Mouse (Mus musculus) embryo, embryonic 11.5 days (tissue): ENCODE data around the gene Ubc.
"Not testable (repeated sequence)": the region's sequence is repeated elsewhere in the genome, so short reads cannot be mapped to it uniquely, and the experiment has no call there.

ENCODE experiments used
- DNase-seq: peaks from one replicate; pipeline ENCODE4 v3.0.0-alpha.2; 2012; ENCODE audit warnings: low read depth, low spot score

The Ubc gene

DNA sequence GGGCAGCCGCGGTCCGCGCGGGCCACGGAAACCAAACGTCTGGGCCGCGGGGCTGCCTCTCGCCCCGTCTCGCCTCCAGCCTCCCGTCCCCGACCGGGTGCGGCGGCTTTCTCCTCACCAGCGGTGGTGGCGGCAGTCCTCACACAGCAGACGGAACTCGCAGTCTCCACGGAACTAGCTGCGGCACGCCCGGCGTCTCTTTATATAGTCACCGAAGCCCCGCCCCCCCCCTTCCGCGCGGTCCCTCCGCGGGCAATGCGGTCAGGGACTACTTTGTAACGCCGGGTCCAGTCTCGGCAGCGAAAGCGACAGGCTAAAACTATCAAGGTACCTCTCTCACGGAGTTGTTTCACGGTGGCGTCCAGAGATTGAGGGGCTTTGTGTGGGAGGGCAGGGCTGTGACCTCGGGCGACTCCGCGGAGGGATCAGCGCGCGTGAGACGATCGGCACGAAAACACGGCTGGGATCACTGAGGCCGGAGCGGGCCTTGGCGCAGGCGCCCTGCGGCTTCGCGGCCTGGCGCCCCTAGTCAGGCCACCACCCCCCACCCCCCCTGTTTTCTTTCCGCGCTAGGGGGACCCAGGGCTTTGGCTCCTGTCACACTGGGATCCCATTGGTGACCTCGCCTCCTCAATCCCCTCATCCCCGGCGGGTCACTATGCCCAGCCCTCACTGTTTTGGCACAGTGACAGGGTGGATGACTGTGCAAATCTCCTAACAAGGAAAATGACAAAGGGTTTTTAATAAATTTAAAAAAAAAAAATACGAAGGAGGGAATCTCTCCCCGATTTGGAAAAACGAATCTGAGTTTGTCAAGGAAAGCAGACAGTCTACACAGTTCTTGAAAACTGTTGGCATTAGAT, at the start of gene Ubc:
TSS of gene Ubc (minus strand) at position 624 of the 863 bp plus-strand sequence.
- no peak for DNase-seq

DNA sequence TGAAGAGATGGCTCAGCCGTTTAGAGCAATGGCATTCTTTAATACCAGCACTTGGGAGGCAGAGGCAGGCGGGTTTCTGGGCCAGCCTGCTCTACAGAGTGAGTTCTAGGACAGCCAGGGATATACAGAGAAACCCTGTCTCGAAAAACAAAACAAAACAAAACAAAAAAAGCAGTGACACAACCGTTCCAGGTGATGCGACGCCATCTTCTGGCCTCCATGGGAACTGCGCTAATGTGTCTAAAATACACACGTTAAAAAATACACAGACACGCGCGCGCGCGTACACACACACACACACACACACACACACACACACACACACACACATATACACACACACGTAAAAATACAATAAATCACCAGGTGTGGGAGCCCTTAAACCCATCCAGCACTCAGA, 44.3 kb upstream of the Ubc start:
- DNase-seq = not testable (repeated sequence)

DNA sequence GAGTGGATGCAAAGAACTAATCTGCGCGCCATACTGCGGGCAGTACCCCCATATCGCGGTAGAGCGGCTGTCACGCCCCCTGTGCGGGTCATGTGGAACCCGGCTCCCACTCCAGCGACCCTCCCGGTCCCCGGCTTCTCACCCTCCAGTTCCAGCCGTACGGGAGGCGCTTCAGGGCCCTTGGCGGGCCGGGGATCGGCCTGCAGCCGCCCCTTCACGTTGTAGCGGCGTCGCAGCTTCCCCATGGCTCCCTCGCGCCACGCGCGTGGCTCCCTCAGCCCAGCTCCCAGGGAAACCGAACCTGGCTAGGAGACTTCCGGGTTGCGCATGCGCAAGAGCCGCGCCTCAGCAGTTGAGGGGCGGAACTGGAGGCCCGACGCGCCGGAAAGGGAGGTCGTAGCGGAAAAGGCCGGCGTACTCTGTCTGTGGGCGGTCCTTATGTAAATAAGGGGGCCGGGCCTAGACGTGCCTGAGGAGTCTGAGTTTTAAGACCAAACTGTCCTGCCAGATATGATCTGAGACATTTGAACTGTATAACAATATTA, 43.9 kb upstream of the Ubc start, which contains the start of gene Dhx37:
TSS of gene Dhx37 (minus strand) at position 329 of the 545 bp plus-strand sequence.
- DNase-seq = peak; percentile 90

DNA sequence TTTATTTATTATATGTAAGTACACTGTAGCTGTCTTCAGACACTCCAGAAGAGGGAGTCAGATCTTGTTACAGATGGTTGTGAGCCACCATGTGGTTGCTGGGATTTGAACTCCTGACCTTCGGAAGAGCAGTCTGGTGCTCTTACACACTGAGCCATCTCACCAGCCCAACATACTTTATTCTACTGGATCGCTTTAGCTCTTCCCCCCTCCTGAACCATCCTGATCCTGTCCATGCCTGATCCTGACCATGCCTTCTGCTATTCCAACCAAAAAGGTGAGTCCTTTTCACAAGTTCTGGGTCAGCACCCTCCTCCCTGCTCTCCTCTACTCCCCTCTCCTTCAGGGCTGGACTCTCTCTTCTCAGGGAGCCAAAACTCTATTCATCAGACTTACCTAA, 42.3 kb upstream of the Ubc start:
- DNase-seq = not testable (repeated sequence)

DNA sequence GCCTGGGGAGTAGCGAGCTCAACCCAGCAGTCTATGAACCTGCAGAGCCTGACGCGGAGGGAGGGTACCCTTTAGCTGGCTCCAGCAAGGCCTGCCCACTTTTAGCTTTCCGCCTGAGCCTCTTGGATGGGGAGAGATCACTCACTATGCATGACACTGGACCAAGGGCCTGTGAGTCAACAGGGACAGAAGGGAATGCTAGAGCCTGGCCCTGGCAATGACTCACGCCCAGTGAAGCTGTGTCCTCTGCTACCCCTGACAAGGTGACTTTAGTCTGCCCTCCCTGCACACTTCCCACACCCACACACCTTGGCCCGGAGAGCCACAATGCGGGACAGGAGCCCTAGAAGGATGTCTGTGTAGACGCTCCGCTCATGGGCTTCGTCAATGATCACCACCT, 36.3 kb upstream of the Ubc start:
- no peak for DNase-seq

DNA sequence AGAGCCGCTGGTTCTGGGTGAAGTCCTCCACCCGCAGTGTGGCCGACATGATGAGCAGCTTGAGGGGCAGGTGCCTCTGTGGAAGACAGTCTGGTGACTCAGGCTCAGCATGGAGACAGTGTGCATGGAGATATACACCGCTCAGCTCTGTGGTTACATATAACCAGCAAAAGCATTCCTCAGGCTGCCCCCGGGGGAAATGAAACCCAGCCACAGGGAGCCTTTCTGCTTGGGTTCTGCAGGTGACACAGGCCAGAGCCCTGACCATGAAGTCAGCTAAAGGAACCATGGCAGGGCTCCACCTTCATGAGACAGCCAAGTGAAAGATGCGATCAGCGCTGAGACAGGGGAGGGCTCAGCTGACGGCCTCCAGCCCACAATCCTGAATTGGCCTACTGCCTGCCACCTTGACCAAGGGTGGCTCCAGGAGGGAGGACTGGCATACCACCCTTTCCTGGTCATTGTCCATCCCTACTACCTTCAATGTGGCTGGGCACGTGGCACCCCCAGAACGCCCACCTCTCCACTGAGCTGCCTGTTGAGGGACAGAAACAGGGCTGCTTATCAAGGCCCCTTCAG, 35.8 kb upstream of the Ubc start:
- no peak for DNase-seq

DNA sequence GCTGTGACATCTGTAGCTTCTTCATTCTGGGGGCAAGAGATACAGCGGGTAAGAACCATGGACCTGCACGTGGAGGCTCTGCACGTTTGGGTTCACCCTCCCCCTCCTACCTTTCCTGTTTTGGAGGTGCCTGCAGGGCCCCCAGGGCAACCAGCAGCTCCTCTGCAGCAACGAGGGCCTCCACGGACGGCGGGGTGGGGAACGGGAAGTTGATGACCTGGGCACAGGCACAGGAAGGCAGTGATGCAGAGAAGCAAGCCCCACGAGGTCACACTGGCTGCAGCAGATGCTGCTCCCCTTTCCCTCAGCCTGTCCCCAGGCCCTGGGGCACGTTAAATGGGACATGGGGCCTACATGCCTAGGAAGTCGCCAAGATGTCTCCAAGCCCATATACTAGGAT, 29.1 kb upstream of the Ubc start:
- DNase-seq = no peak

DNA sequence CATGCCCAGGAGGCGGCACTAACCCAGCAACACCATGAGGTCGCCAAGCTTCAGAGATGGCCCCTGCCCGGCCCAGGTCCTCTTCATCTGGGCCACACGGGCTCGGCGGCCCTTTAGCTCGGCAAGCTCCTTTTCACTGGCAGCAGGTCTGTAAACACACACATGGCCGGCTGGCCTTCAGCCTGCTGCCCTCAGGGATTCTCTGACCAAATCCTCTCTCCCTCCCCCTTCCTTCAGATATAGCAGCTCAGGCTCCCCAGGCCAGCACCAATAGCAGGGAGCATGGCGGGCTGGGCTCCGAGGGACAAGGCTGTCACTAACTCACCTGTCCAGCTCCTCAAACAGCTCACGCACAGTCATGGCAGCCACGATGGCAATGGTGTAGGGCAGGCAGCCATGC, 28.6 kb upstream of the Ubc start:
- DNase-seq = no peak

DNA sequence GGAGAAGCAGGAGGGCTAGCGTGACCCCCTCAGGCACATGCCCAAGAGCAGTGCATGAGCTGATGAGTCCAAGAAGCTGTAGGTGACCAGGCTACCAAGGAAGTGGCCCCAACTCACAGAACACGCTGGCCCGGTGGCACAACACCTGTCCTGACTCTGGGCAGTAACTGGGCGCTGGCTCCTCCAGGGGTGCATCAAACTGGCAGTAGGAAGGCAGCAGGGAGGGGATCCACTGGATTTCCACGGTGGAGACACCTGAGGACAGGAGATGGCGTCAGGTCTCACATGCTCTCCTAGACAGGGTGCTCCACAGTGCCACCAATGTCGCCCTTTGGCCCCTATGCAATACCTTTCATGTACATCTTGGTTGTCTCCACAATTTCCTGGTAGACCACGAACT, 26.2 kb upstream of the Ubc start:
- DNase-seq = no peak

DNA sequence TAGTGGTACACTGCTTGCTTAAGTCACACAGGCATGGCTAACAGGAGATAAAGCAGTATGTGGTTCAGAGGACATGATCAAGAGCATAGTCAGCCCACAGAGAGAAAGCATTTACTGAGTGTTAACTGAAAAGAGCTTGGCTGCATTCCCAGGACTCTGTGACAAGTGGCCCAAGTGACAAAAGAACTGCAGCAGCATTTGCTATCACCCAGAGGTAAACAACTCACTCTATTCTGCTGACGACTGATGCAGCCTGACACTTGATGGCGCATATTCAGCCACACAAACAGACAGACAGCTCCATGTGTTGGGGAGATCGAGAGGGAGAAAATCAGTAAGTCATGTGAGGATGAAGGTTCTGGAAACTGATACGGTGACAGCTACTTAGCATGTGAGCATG, 23.8 kb upstream of the Ubc start:
- no peak for DNase-seq

DNA sequence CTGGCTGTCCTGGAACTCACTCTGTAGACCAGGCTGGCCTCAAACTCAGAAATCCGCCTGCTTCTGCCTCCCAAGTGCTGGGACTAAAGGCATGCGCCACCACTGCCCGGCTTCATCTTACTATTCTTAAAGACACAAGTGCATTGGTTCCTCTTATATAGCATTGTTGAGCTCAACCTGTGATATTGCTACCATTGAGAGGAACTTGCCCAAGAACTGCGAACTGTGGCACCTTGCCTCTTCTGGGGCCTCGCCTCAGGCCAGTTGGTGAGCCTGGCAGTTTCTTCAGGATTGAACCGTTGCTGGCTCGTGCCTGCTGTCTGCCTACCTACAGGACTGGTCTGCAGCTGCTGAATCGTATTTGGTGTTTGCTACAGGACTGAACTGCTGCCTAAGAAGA, 22.5 kb upstream of the Ubc start:
- not testable (repeated sequence) for DNase-seq

DNA sequence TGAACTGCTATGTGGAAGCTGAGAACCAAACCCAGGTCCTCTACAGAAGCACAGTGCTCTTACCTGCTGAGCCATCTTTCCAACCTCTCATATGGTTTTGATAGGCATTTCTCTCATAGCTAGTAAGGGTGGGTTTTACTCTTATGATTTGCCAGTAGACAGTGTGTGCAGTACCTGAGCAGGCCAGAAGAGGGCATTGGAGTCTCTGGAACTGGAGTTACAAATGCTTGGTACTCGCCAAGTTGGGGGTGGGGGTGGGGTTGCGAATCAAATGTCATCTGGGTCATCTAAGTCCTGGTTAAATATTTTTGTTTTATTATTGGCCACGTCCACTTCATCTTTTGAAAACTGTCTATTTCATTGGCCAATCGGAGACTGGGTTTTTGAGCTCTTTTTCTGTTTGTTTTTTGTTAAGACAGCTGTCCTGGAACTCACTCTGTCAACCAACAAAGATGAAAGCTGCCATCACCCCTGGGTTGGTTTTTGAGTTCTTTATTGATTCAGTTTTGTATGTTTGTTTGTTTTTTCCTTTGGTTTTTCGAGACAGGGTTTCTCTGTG, 22.0 kb upstream of the Ubc start:
- DNase-seq = no peak

DNA sequence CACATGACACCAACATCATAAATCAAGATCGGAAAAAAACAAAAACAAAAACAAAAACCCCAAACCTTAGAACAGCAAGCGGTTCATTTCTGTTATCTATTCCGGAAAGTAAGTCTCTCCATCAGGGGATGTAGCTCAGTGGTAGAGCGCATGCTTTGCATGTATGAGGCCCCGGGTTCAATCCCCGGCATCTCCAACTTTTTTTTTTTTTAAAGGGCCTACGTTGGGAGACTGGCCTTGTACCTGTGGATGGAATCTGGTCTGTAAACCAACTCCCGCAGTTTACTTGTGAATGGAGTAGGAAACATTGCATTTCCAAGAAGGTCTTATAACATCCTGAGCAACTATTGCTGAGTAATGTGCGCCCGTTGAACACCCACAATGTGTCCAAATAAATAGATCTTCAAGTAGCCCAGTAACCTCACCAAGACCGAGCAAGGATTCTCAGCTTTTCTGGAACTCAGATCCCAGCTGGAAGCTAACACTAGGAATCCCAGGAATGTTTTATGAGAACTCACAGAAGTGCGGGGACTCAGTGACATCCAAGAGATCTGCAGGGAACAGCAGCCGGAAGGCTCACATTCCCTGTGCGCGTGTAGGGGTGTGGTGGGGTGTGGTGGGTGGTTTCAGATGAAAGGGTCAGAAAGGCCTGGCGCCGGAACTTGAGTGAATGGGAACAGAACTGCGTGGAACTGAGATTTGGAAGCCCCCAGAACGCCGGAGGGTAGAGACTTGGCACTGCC, 19.5 kb upstream of the Ubc start:
- no peak for DNase-seq

DNA sequence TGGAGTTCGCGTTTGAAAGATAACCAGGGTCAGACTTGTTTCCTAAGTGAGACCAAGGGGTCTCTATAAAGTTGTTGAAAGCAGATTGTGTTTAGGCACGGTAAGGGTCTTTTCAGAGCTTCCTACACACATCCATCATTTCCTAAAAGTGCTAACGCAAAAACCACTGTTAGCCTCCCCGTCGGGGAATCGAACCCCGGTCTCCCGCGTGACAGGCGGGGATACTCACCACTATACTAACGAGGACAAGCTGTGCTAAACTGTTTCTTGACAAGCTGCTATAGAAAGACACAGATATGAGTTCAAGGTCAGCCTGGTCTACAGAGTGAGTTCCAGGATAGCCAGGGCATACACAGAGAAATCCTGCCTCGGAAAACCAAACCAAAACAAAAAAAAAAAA, 18.8 kb upstream of the Ubc start:
- DNase-seq = peak; percentile 80

DNA sequence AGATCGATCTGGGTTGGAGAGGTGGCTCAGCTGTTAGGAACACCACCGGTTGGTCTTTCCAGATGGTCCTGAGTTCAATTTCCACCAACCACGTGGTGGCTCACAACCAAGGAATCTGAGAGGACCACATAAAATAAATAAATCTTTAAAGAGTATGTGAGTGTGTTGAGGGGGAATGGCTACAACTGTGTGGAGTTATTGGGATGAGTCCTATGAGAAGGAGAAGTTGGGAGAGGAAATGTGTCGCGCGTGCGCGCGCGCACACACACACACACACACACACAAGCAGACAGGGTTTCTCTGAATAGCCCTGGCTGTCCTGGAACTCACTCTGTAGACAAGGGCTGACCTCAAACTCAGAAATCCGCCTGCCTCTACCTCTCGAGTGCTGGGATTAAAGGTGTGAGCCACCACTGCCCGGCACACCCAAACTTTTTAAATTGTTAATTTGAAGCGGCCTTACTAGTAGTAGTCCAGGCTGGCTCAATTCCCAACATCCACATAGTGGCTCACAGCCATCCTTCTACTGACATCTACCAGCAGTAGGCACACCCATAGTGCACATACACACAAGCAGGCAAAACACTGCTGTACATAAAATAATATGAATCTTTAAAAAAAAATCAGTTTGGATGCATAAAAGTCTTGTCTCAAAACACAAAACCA, 18.0 kb upstream of the Ubc start:
- DNase-seq = no peak

DNA sequence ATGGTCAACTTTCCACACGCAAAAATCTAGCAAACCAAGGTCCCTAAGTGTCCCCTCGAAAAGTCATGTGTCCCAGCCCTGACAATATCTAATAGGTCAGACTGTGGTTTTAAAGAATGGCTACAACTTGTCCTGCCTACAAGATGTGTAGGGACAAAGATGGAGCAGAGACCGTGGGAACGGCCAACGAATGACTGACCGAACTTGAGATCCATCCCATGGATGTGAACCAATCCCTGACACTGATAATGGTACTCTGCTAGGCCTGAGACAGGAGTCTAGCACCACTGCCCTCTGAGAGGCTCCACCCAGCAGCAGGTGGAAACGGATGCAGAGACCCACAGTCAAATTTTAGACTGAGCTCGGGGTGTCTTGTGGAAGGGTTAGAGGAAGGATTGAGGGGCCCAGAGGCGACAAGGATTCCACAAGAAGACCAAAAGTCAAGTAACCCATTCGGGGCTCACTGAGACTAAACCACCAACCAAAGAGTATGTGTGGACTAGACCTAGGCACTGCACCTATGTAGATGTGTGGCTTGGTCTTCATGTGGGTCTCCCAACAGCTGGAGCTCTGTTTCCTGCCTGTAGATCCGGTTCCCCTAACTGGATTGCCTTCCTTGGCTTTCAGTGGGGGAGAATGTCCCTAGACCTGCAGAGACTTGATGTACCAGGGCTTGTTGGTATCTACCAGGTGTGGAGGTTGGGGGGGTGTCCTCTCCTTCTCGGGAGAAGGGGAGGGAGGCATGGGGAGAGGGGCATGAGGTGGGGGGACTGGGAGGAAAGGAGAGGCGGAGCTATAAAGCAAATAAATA, 17.2 kb upstream of the Ubc start:
- DNase-seq = no peak

DNA sequence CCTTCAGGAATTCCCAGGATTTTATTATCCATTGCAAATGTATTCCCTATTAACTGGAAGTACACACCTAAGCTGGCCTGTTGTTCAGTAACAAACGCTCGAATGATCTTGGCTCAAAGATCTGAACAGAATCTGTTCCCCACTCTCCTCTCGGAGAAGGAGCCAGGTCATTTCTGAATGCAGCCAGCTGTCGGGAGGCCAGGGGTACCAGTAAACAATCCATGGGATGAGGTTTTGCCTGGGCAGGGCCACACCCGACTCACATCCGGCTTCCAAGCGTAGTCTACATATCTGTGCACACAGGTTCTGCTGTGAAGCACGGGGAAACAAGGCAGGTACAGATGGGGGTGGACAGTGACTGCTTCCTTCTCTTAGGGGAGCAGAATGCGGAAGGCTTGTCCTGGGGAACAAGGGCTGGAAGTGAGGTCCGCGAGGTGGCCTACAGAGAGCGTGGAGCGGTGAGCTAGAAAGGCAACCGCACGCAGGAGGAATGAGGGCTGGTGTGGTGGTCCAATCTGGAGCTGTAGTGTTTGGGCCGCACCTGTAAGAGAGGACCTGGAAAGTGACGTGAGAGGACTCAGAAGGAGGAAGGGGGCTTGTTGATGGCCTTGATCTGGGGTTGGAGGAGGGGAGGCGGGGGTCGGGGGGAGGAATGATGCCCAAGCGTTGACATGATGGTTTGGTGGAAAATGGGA, 16.5 kb upstream of the Ubc start:
- DNase-seq = no peak

DNA sequence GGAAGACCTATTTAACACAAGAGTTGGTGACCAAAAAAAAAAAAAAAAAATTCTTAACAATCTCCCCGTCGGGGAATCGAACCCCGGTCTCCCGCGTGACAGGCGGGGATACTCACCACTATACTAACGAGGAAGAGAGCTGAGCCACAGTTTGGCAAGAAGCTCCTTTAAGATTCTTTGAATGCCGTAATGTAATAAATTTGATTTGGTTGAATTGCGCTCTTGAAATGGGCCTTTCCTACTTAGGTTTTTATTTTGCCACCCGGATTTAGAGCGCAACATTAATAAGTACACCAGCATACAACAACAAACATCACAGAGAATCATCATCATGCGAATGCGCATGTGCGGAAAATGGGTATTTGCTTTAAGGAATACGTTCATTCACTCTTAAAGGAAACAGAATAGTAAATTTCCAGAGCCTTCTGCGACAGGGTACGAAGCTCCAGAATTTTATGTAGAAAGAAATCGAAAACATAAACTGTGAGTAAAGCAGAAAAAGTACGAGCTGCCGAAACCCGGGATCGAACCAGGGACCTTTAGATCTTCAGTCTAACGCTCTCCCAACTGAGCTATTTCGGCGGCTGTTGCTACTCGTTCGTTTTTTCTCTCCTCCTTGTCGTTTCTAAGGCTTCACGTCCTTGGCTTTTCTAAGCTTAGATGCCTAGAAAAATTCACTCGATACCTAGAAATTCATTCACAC, 15.7 kb upstream of the Ubc start:
- DNase-seq = peak; percentile 85

DNA sequence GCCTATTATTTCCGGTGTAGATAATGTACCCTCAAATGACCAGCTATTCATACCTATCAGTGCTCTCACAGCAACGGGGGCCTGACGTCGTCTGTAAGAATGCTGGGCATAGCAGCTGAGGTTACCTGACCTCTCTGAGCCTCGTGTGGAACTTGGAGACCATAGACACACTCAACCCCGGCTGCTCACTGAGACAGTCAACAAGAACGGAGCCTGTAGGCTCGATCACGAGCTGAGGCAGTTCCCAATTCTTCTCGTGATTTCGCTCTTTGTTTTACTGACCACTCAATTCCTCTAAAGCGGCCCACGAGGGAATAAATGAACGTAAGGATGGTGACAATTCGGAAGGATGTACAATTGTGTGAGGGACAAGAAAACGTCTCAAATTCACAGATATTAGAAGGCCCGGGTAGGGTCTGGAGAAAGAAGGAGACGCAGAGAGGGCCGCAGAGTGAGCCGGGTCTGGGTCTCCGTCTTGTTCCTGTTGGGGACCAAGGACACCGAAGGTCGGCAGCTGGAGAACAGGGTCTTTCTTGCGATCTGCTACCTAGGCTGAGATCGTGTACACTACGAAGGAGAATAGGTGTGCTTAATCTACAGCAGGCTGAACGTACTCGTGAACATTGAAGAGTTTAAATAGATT, 15.0 kb upstream of the Ubc start:
- no peak for DNase-seq
